Mouse (Mus musculus) heart, embryonic 15.5 days (tissue): Measurements from ENCODE around the gene Ulk4. TPM values are rescaled to one million over a fixed set of nuclear protein-coding genes. Genes with fewer than 3 reads are reported as not detected.

Experiments used
- ATAC-seq: fragments of 200-750 bp; cut with Nextera tagmentation; replicated peaks from 2 replicates; pipeline ENCODE4 v1.8.0; 2017; ENCODE audit warnings: low read depth, moderate TSS enrichment; ENCODE audit not compliant: insufficient number of reproducible peaks, insufficient read depth, low FRiP score
- H3K27ac ChIP-seq: fragments of 300-500 bp; sonication (generic); 2 replicates; pipeline ENCODE4 v1.5.1; 2015; ENCODE audit warnings: mild to moderate bottlenecking, inconsistent platforms
- H3K27me3 ChIP-seq: fragments of 300-500 bp; sonication (generic); 2 replicates; pipeline ENCODE4 v1.6.1; 2015; ENCODE audit warnings: inconsistent platforms
- H3K36me3 ChIP-seq: fragments of 300-500 bp; sonication (generic); 2 replicates; pipeline ENCODE4 v1.6.1; 2015; ENCODE audit warnings: mild to moderate bottlenecking, inconsistent platforms
- H3K4me1 ChIP-seq: fragments of 300-500 bp; sonication (generic); replicated peaks from 2 replicates; pipeline ENCODE4 v1.6.1; 2015; ENCODE audit warnings: inconsistent platforms
- H3K4me2 ChIP-seq: fragments of 300-500 bp; sonication (generic); 2 replicates; pipeline ENCODE4 v1.6.1; 2015; ENCODE audit warnings: inconsistent platforms, mild to moderate bottlenecking, moderate library complexity
- H3K4me3 ChIP-seq: fragments of 300-500 bp; sonication (generic); 2 replicates; pipeline ENCODE4 v1.5.1; 2015; ENCODE audit warnings: mild to moderate bottlenecking, inconsistent platforms
- H3K9ac ChIP-seq: fragments of 300-500 bp; sonication (generic); 2 replicates; pipeline ENCODE4 v1.6.1; 2015; ENCODE audit warnings: mild to moderate bottlenecking, inconsistent platforms
- H3K9me3 ChIP-seq: fragments of 300-500 bp; sonication (generic); replicated peaks from 2 replicates; pipeline ENCODE4 v1.6.1; 2016; ENCODE audit warnings: inconsistent platforms
- WGBS: fragments of 180-500 bp; shearing (Covaris S2); methylation state at CpG from one replicate; pipeline ENCODE4 v1.1.7; 2015; ENCODE audit warnings: mixed read lengths; 5-methylcytosine and 5-hydroxymethylcytosine counted together
- polyA plus RNA-seq: library from polyadenylated mRNA; unstranded; fragments of >200 nt; fragmentation: Nextera tagmentation; extraction: Ambion mirVana; gene quantifications from 2 replicates; pipeline ENCODE4 v1.2.1, GENCODE M21; 2015

Gene Ulk4
- polyA plus RNA-seq, 1 experiment from 2014 or later, result 89.3 TPM

DNA sequence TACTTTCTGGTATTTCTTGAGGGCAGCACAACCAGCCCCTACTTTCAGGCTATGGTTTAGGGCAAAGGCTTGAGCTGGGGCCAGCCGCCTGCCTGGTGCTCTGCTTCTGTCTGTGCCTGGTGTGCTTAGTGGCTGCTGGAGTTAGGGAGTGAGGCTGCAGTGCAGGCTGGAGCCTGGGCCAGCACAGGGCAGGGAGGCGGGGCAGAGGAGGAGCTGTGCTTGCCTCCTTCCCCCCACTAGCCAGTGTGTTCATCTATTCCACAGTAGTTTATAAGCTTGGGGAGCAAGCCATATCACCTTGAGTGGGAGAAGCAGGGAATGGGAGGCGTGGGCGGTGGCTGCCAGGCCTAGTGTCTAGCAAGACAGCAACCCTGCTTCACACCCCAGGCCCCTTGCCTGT, 313.9 kb downstream of the Ulk4 start:
- H3K4me3 ChIP-seq, result no peak overlapping the region
- no peaks in the 10 kb centered on the region for H3K27me3 ChIP-seq
- H3K36me3 ChIP-seq, result peaks cover 84% of the 10 kb centered on the region
- H3K9ac ChIP-seq, result no peak overlapping the region
- 77% methylated on average over 4 of the region's 4 CpGs for WGBS
- 0 out of 2 replicates have a peak overlapping the region, but pooled peaks have one; percentile 19 for H3K27ac ChIP-seq
- ATAC-seq, result no peak
- H3K9me3 ChIP-seq, result no peaks in the 10 kb centered on the region
- H3K4me2 ChIP-seq, result no peak overlapping the region
- H3K4me1 ChIP-seq, result peaks cover 62% of the 10 kb centered on the region

GRCm38 (mm10) chr9:120961969-120962700, 314.9 kb downstream of the Ulk4 start:
- H3K4me1 ChIP-seq, result peaks cover 64% of the 10 kb centered on the region
- peak overlapping the region; percentile 33; the same call in 1 of the 2 replicates for H3K27ac ChIP-seq
- no peaks in the 10 kb centered on the region for H3K27me3 ChIP-seq
- no peak for ATAC-seq
- H3K4me2 ChIP-seq, result no peak overlapping the region
- no peak overlapping the region for H3K4me3 ChIP-seq
- WGBS, result 63% methylated on average over 3 of the region's 3 CpGs
- peaks cover 89% of the 10 kb centered on the region for H3K36me3 ChIP-seq
- no peaks in the 10 kb centered on the region for H3K9me3 ChIP-seq
- H3K9ac ChIP-seq, result no peak overlapping the region

GRCm38 (mm10) chr9:120961466-120961865, 315.5 kb downstream of the Ulk4 start:
- Histone ChIP-seq H3K36me3 (peaks cover 90% of the 10 kb centered on the region), H3K4me3 (no peak overlapping the region), H3K9ac (no peak overlapping the region), H3K27me3 (no peaks in the 10 kb centered on the region), H3K27ac (no peak overlapping the region; the same call in 1 of the 2 replicates), H3K4me2 (no peak overlapping the region), H3K4me1 (peaks cover 64% of the 10 kb centered on the region), H3K9me3 (no peaks in the 10 kb centered on the region)
- no peak for ATAC-seq
- WGBS, result 40% methylated on average over 3 of the region's 3 CpGs

DNA sequence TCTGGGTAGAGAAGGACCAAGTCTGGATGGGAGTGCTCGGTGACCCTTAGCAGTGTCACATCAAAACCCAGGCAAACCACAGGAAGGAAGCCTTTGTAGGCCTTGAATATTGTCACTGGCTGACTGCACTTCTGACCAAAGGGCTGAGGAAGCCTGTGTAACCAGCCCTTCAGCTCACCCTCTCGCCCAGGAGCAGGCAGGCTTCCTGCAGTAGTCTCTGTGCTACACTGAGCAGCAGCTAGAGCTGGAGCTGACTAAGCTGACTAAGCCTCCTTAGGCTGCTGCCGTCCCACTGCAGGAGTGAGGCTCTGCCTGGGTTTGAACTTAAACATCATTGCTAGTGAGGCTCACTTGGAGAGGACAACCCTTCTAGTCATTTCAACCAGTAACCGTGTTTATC, 316.4 kb downstream of the Ulk4 start:
- no peak overlapping the region for H3K4me3 ChIP-seq
- ATAC-seq, result no peak
- H3K4me1 ChIP-seq, result peaks cover 63% of the 10 kb centered on the region
- peaks cover 92% of the 10 kb centered on the region for H3K36me3 ChIP-seq
- no peak overlapping the region; the same call in 1 of the 2 replicates for H3K27ac ChIP-seq
- H3K27me3 ChIP-seq, result no peaks in the 10 kb centered on the region
- H3K4me2 ChIP-seq, result no peak overlapping the region
- no peaks in the 10 kb centered on the region for H3K9me3 ChIP-seq
- 66% methylated on average over 4 of the region's 4 CpGs for WGBS
- H3K9ac ChIP-seq, result no peak overlapping the region

GRCm38 (mm10) chr9:120959225-120959624, 317.8 kb downstream of the Ulk4 start:
- peaks cover 92% of the 10 kb centered on the region for H3K36me3 ChIP-seq
- no peak overlapping the region for H3K9ac ChIP-seq
- no peaks in the 10 kb centered on the region for H3K9me3 ChIP-seq
- H3K27me3 ChIP-seq, result no peaks in the 10 kb centered on the region
- H3K4me3 ChIP-seq, result no peak overlapping the region
- ATAC-seq, result no peak
- no peak overlapping the region for H3K4me2 ChIP-seq
- H3K4me1 ChIP-seq, result peaks cover 52% of the 10 kb centered on the region
- H3K27ac ChIP-seq, result no peak overlapping the region
- 82% methylated on average over 4 of the region's 4 CpGs for WGBS

- H3K9ac ChIP-seq, result no peak overlapping the region
- no peaks in the 10 kb centered on the region for H3K9me3 ChIP-seq
- WGBS, result 38% methylated on average over 6 of the region's 6 CpGs
- no peak overlapping the region for H3K4me3 ChIP-seq
- no peak overlapping the region for H3K4me2 ChIP-seq
- no peaks in the 10 kb centered on the region for H3K27me3 ChIP-seq
- peak; percentile 43; the same call in 1 of the 2 replicates for ATAC-seq
- H3K36me3 ChIP-seq, result peaks cover 92% of the 10 kb centered on the region
- H3K27ac ChIP-seq, result peak overlapping the region; percentile 35
- H3K4me1 ChIP-seq, result peaks cover 50% of the 10 kb centered on the region
Measured at GRCm38 (mm10) chr9:120958560-120958959, 318.4 kb downstream of the Ulk4 start.

GRCm38 (mm10) chr9:120958051-120958450, 318.9 kb downstream of the Ulk4 start:
- peaks cover 96% of the 10 kb centered on the region for H3K36me3 ChIP-seq
- WGBS, result 84% methylated on average over 5 of the region's 5 CpGs
- H3K4me1 ChIP-seq, result peaks cover 49% of the 10 kb centered on the region
- H3K4me3 ChIP-seq, result no peak overlapping the region
- H3K9ac ChIP-seq, result no peak overlapping the region
- H3K9me3 ChIP-seq, result no peaks in the 10 kb centered on the region
- peak overlapping the region; percentile 35 for H3K27ac ChIP-seq
- H3K27me3 ChIP-seq, result no peaks in the 10 kb centered on the region
- no peak overlapping the region for H3K4me2 ChIP-seq
- ATAC-seq, result no peak

DNA sequence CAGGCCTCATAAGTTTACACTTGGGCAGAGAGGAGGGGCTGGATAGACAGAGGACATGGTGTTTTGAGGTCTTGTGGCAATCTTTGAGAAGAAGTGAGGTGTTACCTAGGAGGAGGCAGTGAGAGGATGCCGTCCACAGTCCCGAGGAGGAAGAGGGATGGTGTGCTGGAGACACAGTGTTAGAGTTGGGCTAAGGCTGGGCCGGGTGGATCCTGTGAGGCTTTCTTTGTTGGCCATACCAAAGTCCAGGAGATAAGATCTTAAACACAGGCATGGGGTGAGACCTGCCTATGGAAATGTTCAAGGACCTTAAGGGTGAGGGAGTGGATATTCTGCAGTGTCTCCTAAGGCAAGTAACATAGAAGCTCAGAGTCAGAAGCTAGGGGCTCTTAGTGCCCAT, 325.1 kb downstream of the Ulk4 start:
- H3K36me3 ChIP-seq, result peaks cover 72% of the 10 kb centered on the region
- ATAC-seq, result no peak
- H3K9me3 ChIP-seq, result no peaks in the 10 kb centered on the region
- peaks cover 23% of the 10 kb centered on the region for H3K4me1 ChIP-seq
- H3K4me3 ChIP-seq, result no peak overlapping the region
- WGBS, result 77% methylated on average over 3 of the region's 3 CpGs
- no peak overlapping the region for H3K27ac ChIP-seq
- H3K27me3 ChIP-seq, result no peaks in the 10 kb centered on the region
- H3K4me2 ChIP-seq, result no peak overlapping the region
- H3K9ac ChIP-seq, result no peak overlapping the region

DNA sequence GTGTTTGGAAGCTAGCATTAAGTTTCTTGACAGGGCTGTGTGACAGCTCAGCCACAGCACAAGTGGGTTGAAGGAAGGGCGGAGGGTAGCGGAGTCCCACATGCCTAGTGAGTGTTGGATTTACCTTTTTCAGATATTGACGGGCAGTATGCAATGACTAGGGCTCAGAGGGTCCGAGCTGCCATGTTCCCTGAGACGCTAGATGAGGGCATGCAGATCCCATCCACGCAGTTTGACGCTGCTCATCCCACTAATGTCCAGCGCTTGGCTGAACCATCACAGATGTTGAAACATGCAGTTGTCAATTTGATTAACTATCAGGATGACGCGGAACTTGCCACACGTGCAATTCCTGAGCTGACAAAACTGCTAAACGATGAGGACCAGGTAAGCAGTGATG, 326.2 kb downstream of the Ulk4 start:
- no peak overlapping the region for H3K4me3 ChIP-seq
- no peaks in the 10 kb centered on the region for H3K9me3 ChIP-seq
- ATAC-seq, result no peak
- H3K9ac ChIP-seq, result no peak overlapping the region
- no peak overlapping the region for H3K27ac ChIP-seq
- H3K27me3 ChIP-seq, result no peaks in the 10 kb centered on the region
- WGBS, result 90% methylated on average over 12 of the region's 12 CpGs
- peaks cover 60% of the 10 kb centered on the region for H3K36me3 ChIP-seq
- no peak overlapping the region for H3K4me2 ChIP-seq
- H3K4me1 ChIP-seq, result peaks cover 23% of the 10 kb centered on the region

DNA sequence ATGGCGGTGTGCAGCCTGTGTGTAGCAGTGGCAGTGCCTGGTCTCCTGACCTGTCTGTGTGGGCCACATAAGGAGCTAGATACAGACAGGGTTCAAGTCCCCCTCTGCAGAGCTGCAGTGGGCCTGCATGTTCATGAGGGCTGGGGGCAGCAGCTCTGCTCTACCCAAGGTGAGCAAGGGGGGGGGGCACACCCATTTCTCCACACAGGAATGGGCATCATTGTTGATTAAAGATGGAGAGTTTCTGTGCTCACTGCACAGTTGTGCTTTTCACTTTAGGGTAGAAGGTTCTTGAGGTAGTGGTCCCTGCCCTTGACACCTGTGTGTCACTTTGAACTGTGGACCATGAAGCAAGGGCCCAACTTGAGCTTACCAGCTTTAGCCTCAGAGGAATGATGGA, 328.2 kb downstream of the Ulk4 start:
- H3K36me3 ChIP-seq, result peaks cover 41% of the 10 kb centered on the region
- H3K27me3 ChIP-seq, result no peaks in the 10 kb centered on the region
- H3K9me3 ChIP-seq, result no peaks in the 10 kb centered on the region
- no peak for ATAC-seq
- H3K4me2 ChIP-seq, result no peak overlapping the region
- H3K4me1 ChIP-seq, result peaks cover 24% of the 10 kb centered on the region
- H3K27ac ChIP-seq, result no peak overlapping the region
- H3K9ac ChIP-seq, result no peak overlapping the region
- H3K4me3 ChIP-seq, result no peak overlapping the region
- 95% methylated on average over 1 of the region's 1 CpGs for WGBS

- 67% methylated on average over 8 of the region's 8 CpGs for WGBS
- Histone ChIP-seq H3K9me3 (no peaks in the 10 kb centered on the region), H3K27ac (no peak overlapping the region), H3K4me2 (no peak overlapping the region), H3K36me3 (peaks cover 14% of the 10 kb centered on the region), H3K27me3 (no peaks in the 10 kb centered on the region), H3K4me3 (no peak overlapping the region), H3K9ac (no peak overlapping the region), H3K4me1 (peaks cover 37% of the 10 kb centered on the region)
- no peak for ATAC-seq
Measured at GRCm38 (mm10) chr9:120946131-120946530, 330.9 kb downstream of the Ulk4 start.

- WGBS, result 55% methylated on average over 3 of the region's 3 CpGs
- Histone ChIP-seq H3K27ac (no peak overlapping the region), H3K4me3 (no peak overlapping the region), H3K4me1 (peaks cover 55% of the 10 kb centered on the region), H3K4me2 (no peak overlapping the region), H3K9ac (no peak overlapping the region), H3K36me3 (no peaks in the 10 kb centered on the region), H3K27me3 (no peaks in the 10 kb centered on the region), H3K9me3 (no peaks in the 10 kb centered on the region)
- ATAC-seq, result no peak
Measured at GRCm38 (mm10) chr9:120944211-120944610, 332.8 kb downstream of the Ulk4 start.
